Mouse (Mus musculus) forebrain, embryonic 14.5 days (tissue): Measurements from ENCODE around the gene Celf2. TPM values are rescaled to one million over a fixed set of nuclear protein-coding genes. Genes with fewer than 3 reads are reported as not detected.
A peak's percentile ranks its signal among the peaks of the same experiment; 100 is the strongest.

ENCODE experiments used
- ATAC-seq: fragments of 200-750 bp; cut with Nextera tagmentation; 2 replicates; pipeline ENCODE4 v1.8.0; 2017; ENCODE audit warnings: mild to moderate bottlenecking, moderate library complexity
- DNase-seq: peaks from one replicate; pipeline ENCODE4 v3.0.0-alpha.2; 2015; ENCODE audit warnings: low spot score
- H3K27ac ChIP-seq: fragments of 300-500 bp; sonication (generic); 2 replicates; pipeline ENCODE4 v1.5.1; 2014; ENCODE audit warnings: low read depth, mild to moderate bottlenecking, control low read depth, low read length, moderate library complexity
- H3K27me3 ChIP-seq: fragments of 300-500 bp; sonication (generic); replicated peaks from 2 replicates; pipeline ENCODE4 v1.6.1; 2014; ENCODE audit warnings: low read length, control low read depth, mixed read lengths; ENCODE audit not compliant: control insufficient read depth, insufficient read depth
- H3K36me3 ChIP-seq: fragments of 300-500 bp; sonication (generic); 2 replicates; pipeline ENCODE4 v1.6.1; 2014; ENCODE audit warnings: low read length, control low read depth; ENCODE audit not compliant: control insufficient read depth, insufficient read depth
- H3K4me1 ChIP-seq: fragments of 300-500 bp; sonication (generic); 2 replicates; pipeline ENCODE4 v1.6.1; 2014; ENCODE audit warnings: antibody characterized with exemption, low read length, control low read depth; ENCODE audit not compliant: control insufficient read depth, insufficient read depth
- H3K4me2 ChIP-seq: fragments of 300-500 bp; sonication (generic); 2 replicates; pipeline ENCODE4 v1.6.1; 2014; ENCODE audit warnings: mild to moderate bottlenecking, control low read depth, low read length
- H3K4me3 ChIP-seq: fragments of 300-500 bp; sonication (generic); 2 replicates; pipeline ENCODE4 v1.5.1; 2014; ENCODE audit warnings: low read depth, low read length, control low read depth
- H3K9ac ChIP-seq: fragments of 300-500 bp; sonication (generic); 2 replicates; pipeline ENCODE4 v1.6.1; 2014; ENCODE audit warnings: mild to moderate bottlenecking, low read length, control low read depth, moderate library complexity
- H3K9me3 ChIP-seq: fragments of 300-500 bp; sonication (generic); replicated peaks from 2 replicates; pipeline ENCODE4 v1.6.1; 2016; ENCODE audit warnings: low read length, control low read depth, mixed read lengths; ENCODE audit not compliant: control insufficient read depth
- WGBS: fragments of 180-500 bp; shearing (Covaris S2); extraction: QIAGEN DNeasy Blood & Tissue Kit; methylation state at CpG from one replicate; pipeline ENCODE4 v1.1.7; 2014; 5-methylcytosine and 5-hydroxymethylcytosine counted together
- polyA plus RNA-seq: library from polyadenylated mRNA; unstranded; fragments of >200 nt; fragmentation: Nextera tagmentation; extraction: Ambion mirVana; gene quantifications from 2 replicates; pipeline ENCODE4 v1.2.1, GENCODE M21; 2014

The Celf2 gene
- polyA plus RNA-seq, 1 experiment from 2014 or later = 198 TPM

- ATAC-seq = no peak
- Histone ChIP-seq H3K4me1 (no peaks in the 10 kb centered on the region), H3K4me3 (no peak overlapping the region), H3K4me2 (no peak overlapping the region), H3K36me3 (no peaks in the 10 kb centered on the region), H3K9ac (no peak overlapping the region), H3K27ac (no peak overlapping the region), H3K27me3 (no peaks in the 10 kb centered on the region), H3K9me3 (no peaks in the 10 kb centered on the region)
- no peak for DNase-seq
- 92% methylated on average over 1 of the region's 1 CpGs for WGBS
Measured at GRCm38 (mm10) chr2:7242139-7242538, 267.2 kb downstream of the Celf2 start.

GRCm38 (mm10) chr2:7241523-7241941 lies 267.8 kb downstream of the Celf2 start:
- Histone ChIP-seq H3K4me1 (no peaks in the 10 kb centered on the region), H3K4me2 (no peak overlapping the region), H3K27ac (no peak overlapping the region), H3K4me3 (no peak overlapping the region), H3K36me3 (no peaks in the 10 kb centered on the region), H3K27me3 (no peaks in the 10 kb centered on the region), H3K9me3 (no peaks in the 10 kb centered on the region), H3K9ac (no peak overlapping the region)
- no peak for ATAC-seq
- 57% methylated on average over 4 of the region's 4 CpGs for WGBS
- DNase-seq = peak; percentile 35

DNA sequence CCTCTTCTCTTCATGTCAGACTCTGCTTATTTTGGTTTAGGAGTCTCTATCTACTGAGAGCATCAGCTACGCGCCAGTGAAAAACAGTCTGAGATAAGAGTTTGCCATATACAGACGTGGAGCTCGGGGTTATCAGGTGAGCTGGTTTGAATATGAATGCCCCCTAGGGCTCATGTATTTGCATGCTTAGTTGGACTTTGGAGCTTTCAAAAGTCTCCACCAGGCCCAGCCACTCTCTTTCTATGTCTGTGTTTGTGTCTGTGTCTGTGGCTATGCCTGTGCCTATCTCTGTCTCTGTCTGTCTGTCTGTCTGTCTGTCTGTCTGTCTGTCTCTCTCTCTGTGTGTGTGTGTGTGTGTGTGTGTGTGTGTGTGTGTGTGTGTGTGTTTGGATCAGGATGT lies 272.1 kb downstream of the Celf2 start:
- Histone ChIP-seq H3K36me3 (no peaks in the 10 kb centered on the region), H3K27ac (no peak overlapping the region), H3K9ac (no peak overlapping the region), H3K4me1 (no peaks in the 10 kb centered on the region), H3K4me2 (no peak overlapping the region), H3K4me3 (no peak overlapping the region), H3K27me3 (no peaks in the 10 kb centered on the region), H3K9me3 (no peaks in the 10 kb centered on the region)
- ATAC-seq = no peak
- no peak for DNase-seq
- WGBS = 91% methylated on average over 4 of the region's 4 CpGs

DNA sequence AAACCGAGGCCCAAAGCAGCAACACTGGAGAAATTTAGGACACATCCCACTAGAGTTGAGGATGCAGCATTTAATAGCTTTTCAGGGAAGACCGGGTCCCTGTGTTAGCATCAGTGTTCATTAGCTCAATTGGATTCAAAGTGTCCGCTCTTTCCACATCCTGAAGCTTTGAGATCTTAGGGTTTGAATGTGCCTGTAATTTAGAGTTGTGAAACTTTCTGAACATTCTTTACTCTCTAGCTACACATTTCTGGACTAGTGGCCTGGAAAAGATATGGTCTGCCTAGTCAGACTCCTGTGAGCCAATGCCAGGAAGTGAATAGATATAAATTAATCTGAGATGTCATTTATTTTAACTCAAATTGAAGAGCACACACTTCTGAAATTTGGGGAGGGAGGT lies 272.9 kb downstream of the Celf2 start:
- Histone ChIP-seq H3K4me3 (no peak overlapping the region), H3K36me3 (no peaks in the 10 kb centered on the region), H3K9me3 (no peaks in the 10 kb centered on the region), H3K9ac (no peak overlapping the region), H3K4me1 (no peaks in the 10 kb centered on the region), H3K27ac (no peak overlapping the region), H3K27me3 (no peaks in the 10 kb centered on the region), H3K4me2 (no peak overlapping the region)
- 94% methylated on average over 3 of the region's 3 CpGs for WGBS
- no peak for ATAC-seq
- DNase-seq = no peak

DNA sequence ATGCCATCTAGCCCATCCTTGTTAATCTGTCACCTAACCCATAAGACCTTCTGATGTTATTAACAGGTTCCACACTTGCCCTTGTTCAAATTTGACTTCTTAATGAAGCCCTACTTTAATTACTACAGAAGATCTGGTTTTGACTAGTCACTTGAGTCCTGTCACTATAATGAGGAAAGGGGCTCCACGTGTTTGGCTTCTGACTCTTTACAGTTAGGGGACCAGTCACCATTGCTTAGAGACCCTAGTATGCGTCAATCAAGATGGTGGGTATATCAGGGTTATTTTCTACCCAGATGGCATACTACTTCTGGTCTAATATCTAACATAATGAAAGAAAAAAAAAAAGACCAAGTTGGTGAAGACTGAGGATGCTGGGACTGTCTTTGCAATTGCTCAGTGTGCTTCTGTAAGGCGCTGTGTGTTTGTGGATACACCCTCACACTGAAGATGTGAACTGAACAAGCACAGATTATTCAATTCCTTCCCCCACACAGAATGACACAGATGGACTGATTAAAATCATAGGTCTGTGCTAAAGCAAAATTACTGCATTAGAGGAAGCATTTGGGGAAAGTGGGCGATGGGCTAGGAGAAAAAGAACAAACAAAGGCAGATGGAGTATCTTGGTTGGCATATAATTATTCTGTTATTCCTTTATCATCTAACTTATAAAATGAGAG lies 274.2 kb downstream of the Celf2 start:
- WGBS = 62% methylated on average over 4 of the region's 4 CpGs
- Histone ChIP-seq H3K4me2 (no peak overlapping the region), H3K4me1 (no peaks in the 10 kb centered on the region), H3K27ac (no peak overlapping the region; the same call in 1 of the 2 replicates), H3K36me3 (no peaks in the 10 kb centered on the region), H3K4me3 (no peak overlapping the region), H3K27me3 (no peaks in the 10 kb centered on the region), H3K9ac (no peak overlapping the region), H3K9me3 (no peaks in the 10 kb centered on the region)
- peak; percentile 59 for DNase-seq
- ATAC-seq = peak; percentile 87

DNA sequence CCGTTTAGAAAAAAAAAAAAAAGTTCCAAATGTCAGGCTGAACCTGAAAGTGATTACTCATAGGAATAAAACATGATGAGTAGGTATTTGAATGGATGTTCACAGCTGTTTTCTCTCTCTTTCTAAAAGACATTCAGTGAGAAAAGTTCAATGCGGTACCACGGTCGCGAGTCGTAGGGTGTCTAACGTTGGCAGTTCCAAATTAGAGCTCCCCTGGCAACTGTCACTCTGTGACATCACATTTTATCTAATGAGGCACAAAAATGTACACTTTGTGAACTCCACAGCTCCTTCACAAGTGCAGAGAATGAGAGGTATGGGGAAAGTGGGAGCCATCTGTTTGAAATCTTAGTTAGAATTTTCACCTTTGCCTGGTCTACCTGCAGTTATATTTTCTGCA lies 274.8 kb downstream of the Celf2 start:
- WGBS = 59% methylated on average over 7 of the region's 7 CpGs
- H3K9ac ChIP-seq = no peak overlapping the region
- no peak overlapping the region for H3K4me3 ChIP-seq
- no peaks in the 10 kb centered on the region for H3K27me3 ChIP-seq
- H3K27ac ChIP-seq = no peak overlapping the region
- no peaks in the 10 kb centered on the region for H3K4me1 ChIP-seq
- no peaks in the 10 kb centered on the region for H3K9me3 ChIP-seq
- ATAC-seq = peak; percentile 92
- H3K4me2 ChIP-seq = no peak overlapping the region
- DNase-seq = peak; percentile 85
- H3K36me3 ChIP-seq = no peaks in the 10 kb centered on the region

DNA sequence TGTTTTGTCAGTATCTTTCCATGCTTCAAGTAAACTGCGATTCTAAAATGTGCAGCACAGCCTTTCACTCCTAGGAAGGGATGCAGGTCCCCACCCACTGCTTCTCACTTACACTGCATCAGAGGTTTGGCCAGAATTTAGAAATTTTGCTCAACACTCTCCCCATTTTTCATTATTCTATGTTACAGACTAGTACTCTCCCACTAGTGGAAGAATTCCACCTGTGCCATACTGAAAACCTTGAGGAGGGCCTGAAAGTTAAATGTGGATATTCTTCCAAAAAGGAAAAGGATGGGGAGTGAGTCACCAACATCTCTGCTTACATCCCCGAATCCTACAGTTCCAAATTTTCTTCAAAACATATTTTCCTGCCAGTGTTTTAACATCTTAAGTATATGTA lies 276.0 kb downstream of the Celf2 start:
- ATAC-seq (no peak), DNase-seq (no peak)
- WGBS = 87% methylated on average over 2 of the region's 2 CpGs

DNA sequence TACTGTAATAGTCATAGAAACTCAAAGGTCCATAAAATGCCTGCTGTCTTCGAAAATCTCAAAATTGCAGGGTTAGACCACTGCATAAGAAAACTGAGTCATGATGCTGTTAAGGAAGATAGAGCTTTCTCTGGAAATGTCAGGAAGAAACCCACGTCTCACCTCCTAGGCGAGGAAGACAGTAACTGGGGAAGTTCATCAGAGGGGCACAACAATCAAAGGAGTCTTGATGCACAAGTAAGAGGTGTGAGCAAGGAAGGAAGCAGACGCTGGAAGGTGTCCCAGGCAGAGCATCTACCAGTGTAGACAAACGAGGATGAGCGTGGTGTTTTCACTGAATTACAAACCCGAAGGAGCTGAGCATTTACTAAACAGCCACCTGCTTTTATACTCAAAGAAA lies 282.6 kb downstream of the Celf2 start:
- DNase-seq = no peak
- WGBS = 91% methylated on average over 7 of the region's 7 CpGs

More for the DNA sequence above, 276.0 kb downstream of the Celf2 start:
- H3K4me1 ChIP-seq = no peaks in the 10 kb centered on the region
- no peaks in the 10 kb centered on the region for H3K36me3 ChIP-seq
- no peak overlapping the region for H3K4me2 ChIP-seq
- no peak overlapping the region for H3K4me3 ChIP-seq
- no peaks in the 10 kb centered on the region for H3K9me3 ChIP-seq
- no peak overlapping the region for H3K27ac ChIP-seq
- no peak overlapping the region for H3K9ac ChIP-seq
- H3K27me3 ChIP-seq = no peaks in the 10 kb centered on the region

GRCm38 (mm10) chr2:7224346-7225071 lies 284.9 kb downstream of the Celf2 start:
- ATAC-seq = no peak
- 61% methylated on average over 3 of the region's 3 CpGs for WGBS

More for the DNA sequence above, 282.6 kb downstream of the Celf2 start:
- no peak overlapping the region for H3K4me3 ChIP-seq
- no peaks in the 10 kb centered on the region for H3K4me1 ChIP-seq
- no peaks in the 10 kb centered on the region for H3K36me3 ChIP-seq
- H3K27ac ChIP-seq = no peak overlapping the region
- H3K27me3 ChIP-seq = no peaks in the 10 kb centered on the region
- no peak overlapping the region for H3K9ac ChIP-seq
- no peak for ATAC-seq
- H3K9me3 ChIP-seq = no peaks in the 10 kb centered on the region
- H3K4me2 ChIP-seq = no peak overlapping the region

More at GRCm38 (mm10) chr2:7224346-7225071, 284.9 kb downstream of the Celf2 start:
- H3K9ac ChIP-seq = no peak overlapping the region
- H3K27ac ChIP-seq = no peak overlapping the region
- H3K4me3 ChIP-seq = no peak overlapping the region
- no peak overlapping the region for H3K4me2 ChIP-seq
- no peaks in the 10 kb centered on the region for H3K9me3 ChIP-seq
- DNase-seq = no peak
- no peaks in the 10 kb centered on the region for H3K27me3 ChIP-seq
- H3K4me1 ChIP-seq = no peaks in the 10 kb centered on the region
- H3K36me3 ChIP-seq = no peaks in the 10 kb centered on the region
